Mouse (Mus musculus) thymus, adult 2 months (tissue): ENCODE results near the gene Fam83d.

Experiments used
- CTCF ChIP-seq: fragments of 200-500 bp; IDR thresholded peaks from 2 replicates; pipeline ENCODE4 v1.5.1; 2012; ENCODE audit warnings: mild to moderate bottlenecking, control low read depth, low read length, moderate library complexity, borderline replicate concordance; ENCODE audit not compliant: control insufficient read depth, poor library complexity, insufficient read depth; ENCODE audit errors: extremely low read depth
- POLR2A ChIP-seq: fragments of 200-500 bp; IDR thresholded peaks from 2 replicates; pipeline ENCODE4 v1.6.1; 2012; ENCODE audit warnings: mild to moderate bottlenecking, low read length, control low read depth, moderate library complexity; ENCODE audit not compliant: control insufficient read depth, poor library complexity, insufficient read depth; ENCODE audit errors: extremely low read depth

DNA sequence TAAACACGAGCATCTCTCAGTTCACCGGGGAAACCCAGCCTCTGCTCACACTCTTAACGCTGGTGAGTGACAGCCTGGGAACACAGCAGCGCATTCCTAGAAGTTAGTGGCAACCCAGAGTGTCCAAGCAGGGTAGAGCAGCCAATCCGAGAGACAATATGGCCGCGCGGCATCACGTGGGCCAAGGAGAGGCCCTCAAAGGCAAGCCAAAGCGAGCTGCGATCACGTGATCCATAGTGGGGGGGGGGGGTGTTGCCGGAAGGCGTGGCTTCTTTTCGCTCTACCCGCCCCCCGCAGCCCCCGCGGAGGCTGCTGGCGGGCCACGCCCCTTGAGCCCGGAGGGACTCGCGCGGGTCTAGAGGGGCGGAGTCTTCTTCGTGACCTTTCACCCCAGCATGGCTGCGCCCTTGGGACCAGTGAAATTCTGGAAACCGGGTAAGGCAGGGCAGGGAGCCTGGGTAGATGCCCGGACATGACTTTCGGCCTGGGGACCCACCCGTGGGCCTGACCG, 26.7 kb downstream of the Fam83d start, which contains the start of gene Dhx35:
- TF ChIP-seq CTCF (no peak), POLR2A (no peak)
